Mouse (Mus musculus) myocyte (in vitro differentiated cells): ENCODE measurements around the gene Gm9803. TPM values are rescaled to one million over a fixed set of nuclear protein-coding genes. Genes with fewer than 3 reads are reported as not detected.

Experiments
- H3K27me3 ChIP-seq: one replicate; pipeline ENCODE4 v1.6.1; 2011; ENCODE audit not compliant: control insufficient read depth, insufficient read depth, insufficient read length
- H3K36me3 ChIP-seq: one replicate; pipeline ENCODE4 v1.6.1; 2011; ENCODE audit not compliant: control insufficient read depth, insufficient read depth
- H3K4me2 ChIP-seq: one replicate; pipeline ENCODE4 v1.6.1; 2011; ENCODE audit warnings: low read depth, control low read depth
- H3K4me3 ChIP-seq: one replicate; pipeline ENCODE4 v1.5.1; 2011; ENCODE audit warnings: mild to moderate bottlenecking, control low read depth, moderate library complexity
- H3K79me2 ChIP-seq: one replicate; pipeline ENCODE4 v1.6.1; 2011; ENCODE audit not compliant: control insufficient read depth, insufficient read depth
- H3ac ChIP-seq: one replicate; pipeline ENCODE4 v1.6.1; 2011; ENCODE audit not compliant: control insufficient read depth, insufficient read length
- CEBPB ChIP-seq: IDR thresholded peaks from 2 replicates; pipeline ENCODE4 v1.6.1; 2011; ENCODE audit warnings: mild to moderate bottlenecking, moderate library complexity; ENCODE audit not compliant: poor library complexity, insufficient read depth, severe bottlenecking
- E2F4 ChIP-seq: IDR thresholded peaks from one replicate; pipeline ENCODE4 v1.6.1; 2011; ENCODE audit warnings: mild to moderate bottlenecking, control low read depth, moderate library complexity; ENCODE audit not compliant: insufficient read depth
- MAX ChIP-seq: IDR thresholded peaks from one replicate; pipeline ENCODE4 v1.6.1; 2011; ENCODE audit warnings: low read depth, mild to moderate bottlenecking, control low read depth
- MYOD1 ChIP-seq, 3 experiments: IDR thresholded peaks; one replicate each; pipeline ENCODE4 v1.6.1; 2011; ENCODE audit warnings: control low read depth in 2 of 3, low read depth in 2 of 3, mild to moderate bottlenecking in 2 of 3, moderate library complexity in 1 of 3; ENCODE audit not compliant: insufficient read length in 2 of 3, control insufficient read depth in 1 of 3
- MYOG ChIP-seq, 3 experiments: IDR thresholded peaks; one replicate each; pipeline ENCODE4 v1.6.1; 2011; ENCODE audit warnings: control low read depth in 2 of 3, low read depth in 2 of 3, mild to moderate bottlenecking in 2 of 3; ENCODE audit not compliant: insufficient read length in 2 of 3, control insufficient read depth in 1 of 3, insufficient read depth in 1 of 3
- POLR2A ChIP-seq: IDR thresholded peaks from one replicate; pipeline ENCODE4 v1.6.1; 2011; ENCODE audit warnings: low read depth, mild to moderate bottlenecking, control low read depth, moderate library complexity; ENCODE audit not compliant: insufficient read length
- POLR2AphosphoS2 ChIP-seq: IDR thresholded peaks from one replicate; pipeline ENCODE4 v1.6.1; 2011; ENCODE audit warnings: low read depth, control low read depth; ENCODE audit not compliant: insufficient read length
- REST ChIP-seq: IDR thresholded peaks from one replicate; pipeline ENCODE4 v1.6.1; 2011; ENCODE audit warnings: mild to moderate bottlenecking, control low read depth, moderate library complexity; ENCODE audit not compliant: insufficient read depth, insufficient read length
- SRF ChIP-seq: IDR thresholded peaks from one replicate; pipeline ENCODE4 v1.6.1; 2011; ENCODE audit warnings: low read depth; ENCODE audit not compliant: control insufficient read depth, insufficient read length
- TCF12 ChIP-seq: IDR thresholded peaks from one replicate; pipeline ENCODE4 v1.6.1; 2011; ENCODE audit warnings: mild to moderate bottlenecking, control low read depth; ENCODE audit not compliant: poor library complexity, insufficient read depth, severe bottlenecking
- TCF3 ChIP-seq: IDR thresholded peaks from one replicate; pipeline ENCODE4 v1.6.1; 2011; ENCODE audit warnings: low read depth, control low read depth; ENCODE audit not compliant: insufficient read length
- USF1 ChIP-seq: IDR thresholded peaks from one replicate; pipeline ENCODE4 v1.6.1; 2011; ENCODE audit warnings: low read depth, mild to moderate bottlenecking, control low read depth, moderate library complexity
- polyA plus RNA-seq: library from polyadenylated mRNA; unstranded; fragments of >200 nt; fragmentation: generic; extraction: Trizol; gene quantifications from one replicate; pipeline ENCODE4 v1.2.1, GENCODE M21; 2012; ENCODE audit warnings: missing spikeins

Gm9803 gene
- polyA plus RNA-seq, 1 experiment, result 11.3 TPM

GRCm38 (mm10) chr10:43489139-43489538 lies 34.7 kb upstream of the Gm9803 start:
- Histone ChIP-seq H3ac (no peak overlapping the region), H3K4me3 (no peak overlapping the region), H3K27me3 (no peaks in the 10 kb centered on the region), H3K79me2 (peaks cover 12% of the 10 kb centered on the region), H3K4me2 (no peak overlapping the region), H3K36me3 (no peaks in the 10 kb centered on the region)
- TF ChIP-seq TCF12, result no peak
- no peak for TF ChIP-seq TCF3

GRCm38 (mm10) chr10:43489550-43489949 lies 34.3 kb upstream of the Gm9803 start:
- H3K4me3 ChIP-seq, result no peak overlapping the region
- TF ChIP-seq CEBPB (no peak), TCF12 (no peak), USF1 (no peak), MAX (no peak), REST (no peak), SRF (no peak), MYOD1 (IDR thresholded peaks at IDR 0.05; ENCODE audit: control insufficient read depth in 1 of 3, insufficient read length in 2 of 3, low read depth in 2 of 3) (no peak), TCF3 (no peak), POLR2A (no peak), E2F4 (no peak), POLR2AphosphoS2 (no peak), MYOG (IDR thresholded peaks at IDR 0.05; ENCODE audit: control insufficient read depth in 1 of 3, insufficient read depth in 1 of 3, insufficient read length in 2 of 3, low read depth in 2 of 3) (no peak)
- no peaks in the 10 kb centered on the region for H3K36me3 ChIP-seq
- peaks cover 8% of the 10 kb centered on the region for H3K79me2 ChIP-seq
- no peak overlapping the region for H3K4me2 ChIP-seq
- H3ac ChIP-seq, result no peak overlapping the region
- H3K27me3 ChIP-seq, result no peaks in the 10 kb centered on the region

GRCm38 (mm10) chr10:43490034-43490433 lies 33.9 kb upstream of the Gm9803 start:
- no peak for TF ChIP-seq POLR2AphosphoS2
- peaks cover 8% of the 10 kb centered on the region for H3K79me2 ChIP-seq
- no peak overlapping the region for H3K4me2 ChIP-seq
- no peak overlapping the region for H3K4me3 ChIP-seq
- H3K27me3 ChIP-seq, result no peaks in the 10 kb centered on the region
- H3ac ChIP-seq, result no peak overlapping the region
- no peaks in the 10 kb centered on the region for H3K36me3 ChIP-seq

- TF ChIP-seq MAX, result no peak
- no peak for TF ChIP-seq REST
- no peak for TF ChIP-seq TCF12
- TF ChIP-seq MYOG (IDR thresholded peaks at IDR 0.05; ENCODE audit: control insufficient read depth in 1 of 3, insufficient read depth in 1 of 3, insufficient read length in 2 of 3, low read depth in 2 of 3), result no peak
- no peak for TF ChIP-seq MYOD1 (IDR thresholded peaks at IDR 0.05; ENCODE audit: control insufficient read depth in 1 of 3, insufficient read length in 2 of 3, low read depth in 2 of 3)
- TF ChIP-seq TCF3, result no peak
- TF ChIP-seq POLR2AphosphoS2, result no peak
- no peak for TF ChIP-seq E2F4
- Histone ChIP-seq H3K79me2 (peaks cover 8% of the 10 kb centered on the region), H3K27me3 (no peaks in the 10 kb centered on the region), H3ac (no peak overlapping the region), H3K36me3 (peaks cover 4% of the 10 kb centered on the region), H3K4me3 (no peak overlapping the region), H3K4me2 (no peak overlapping the region)
Measured at GRCm38 (mm10) chr10:43490846-43491245, 33.0 kb upstream of the Gm9803 start.

- no peaks in the 10 kb centered on the region for H3K27me3 ChIP-seq
- TF ChIP-seq POLR2A (no peak), MYOG (IDR thresholded peaks at IDR 0.05; ENCODE audit: control insufficient read depth in 1 of 3, insufficient read depth in 1 of 3, insufficient read length in 2 of 3, low read depth in 2 of 3) (no peak), E2F4 (no peak), CEBPB (no peak), SRF (no peak), TCF3 (no peak), POLR2AphosphoS2 (no peak), MYOD1 (IDR thresholded peaks at IDR 0.05; ENCODE audit: control insufficient read depth in 1 of 3, insufficient read length in 2 of 3, low read depth in 2 of 3) (no peak), USF1 (no peak), MAX (no peak), REST (no peak), TCF12 (no peak)
- H3K4me2 ChIP-seq, result no peak overlapping the region
- H3K36me3 ChIP-seq, result peaks cover 7% of the 10 kb centered on the region
- no peaks in the 10 kb centered on the region for H3K79me2 ChIP-seq
- no peak overlapping the region for H3K4me3 ChIP-seq
- no peak overlapping the region for H3ac ChIP-seq
Measured at GRCm38 (mm10) chr10:43502599-43502998, 21.3 kb upstream of the Gm9803 start.
